Mouse (Mus musculus) mammary gland, adult 2 months (tissue): ENCODE results near the gene Kpna2. TPM values are rescaled to one million over a fixed set of nuclear protein-coding genes. Genes with fewer than 3 reads are reported as not detected.

Experiments used
- polyA plus RNA-seq: library from polyadenylated mRNA; depleted of rRNA; stranded (reverse); fragments of >200 nt; gene quantifications from 2 replicates; pipeline ENCODE4 v1.2.3, GENCODE M21; 2012; ENCODE audit warnings: low replicate concordance; rRNA removed

The Kpna2 gene
- 18.8 and 29.7 TPM in 2 replicates for polyA plus RNA-seq

GRCm38 (mm10) chr11:106999151-106999948, at the start of gene Kpna2:
Gene Kpna2 (minus strand): TSS chr11:106999541.

GRCm38 (mm10) chr11:107025411-107026321, 26.3 kb upstream of the Kpna2 start, which contains the start of gene 1810010H24Rik:
Gene 1810010H24Rik (plus strand): TSS chr11:107025681.

Other genes starting within 250 kb of the Kpna2 start
- 63.3 and 106 TPM in 2 replicates for gene Pecam1, start 248.9 kb downstream of the Kpna2 start, polyA plus RNA-seq
- 1.6 and 3.1 TPM in 2 replicates for gene Milr1, start 248.3 kb downstream of the Kpna2 start, polyA plus RNA-seq
- 7.7 and 9.0 TPM in 2 replicates for gene Polg2, start 220.0 kb downstream of the Kpna2 start, polyA plus RNA-seq
- gene Ddx5, start 210.4 kb downstream of the Kpna2 start, polyA plus RNA-seq: 317 and 863 TPM in 2 replicates
- 2.6 and 4.6 TPM in 2 replicates for gene Cep95, start 210.3 kb downstream of the Kpna2 start, polyA plus RNA-seq
- 6.9 and 10.0 TPM in 2 replicates for gene Smurf2, start 78.8 kb downstream of the Kpna2 start, polyA plus RNA-seq
- 5.6 and 7.3 TPM in 2 replicates for gene 1810010H24Rik, start 26.1 kb upstream of the Kpna2 start, polyA plus RNA-seq
- gene Bptf, start 132.6 kb upstream of the Kpna2 start, polyA plus RNA-seq: 19.3 and 33.4 TPM in 2 replicates
- gene Nol11, start 189.8 kb upstream of the Kpna2 start, polyA plus RNA-seq: 4.8 and 11.1 TPM in 2 replicates